Mouse (Mus musculus): ENCODE data around the gene Ugt1a6a.

DNA sequence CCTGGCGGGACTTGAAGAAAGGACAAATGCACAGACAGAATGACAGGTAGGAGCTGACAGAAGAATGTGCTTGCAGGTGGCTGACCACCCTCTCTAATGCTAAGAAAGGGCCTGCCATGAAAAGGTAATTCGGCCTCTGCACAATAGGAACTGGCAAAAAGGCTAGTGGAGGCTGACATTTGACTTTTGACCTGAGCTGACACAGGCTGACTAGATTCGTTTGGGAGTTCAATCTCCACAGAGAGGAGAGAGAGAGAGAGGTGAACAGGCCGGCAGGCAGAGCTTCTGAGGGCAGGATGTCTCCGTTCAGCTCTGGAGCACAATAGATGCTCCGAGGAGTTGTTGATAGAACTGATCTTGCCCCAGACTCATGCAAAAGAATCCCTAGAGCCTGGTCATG lies 111.8 kb downstream of the Ugt1a6a start:
- TF ChIP-seq CTCF (IDR thresholded peaks at IDR 0.05 in 2 of 3, conservative IDR thresholded peaks at IDR 0.05 in 1 of 3; ENCODE audit: control insufficient read depth in 1 of 3, insufficient read depth in 1 of 3, low read depth in 2 of 3, low read length in 3 of 3, poor library complexity in 1 of 3, severe bottlenecking in 1 of 3) (no peak), SMC3 (IDR thresholded peaks at IDR 0.05; ENCODE audit: low read depth, low read length) (no peak), POLR2A (IDR thresholded peaks at IDR 0.05; ENCODE audit: control insufficient read depth in 1 of 2, insufficient read depth in 1 of 2, low read depth in 1 of 2, low read length in 2 of 2, poor library complexity in 1 of 2) (no peak), SIN3A (IDR thresholded peaks at IDR 0.05; ENCODE audit: low read length) (no peak), POLR2AphosphoS2 (IDR thresholded peaks at IDR 0.05; ENCODE audit: low read length) (no peak), BHLHE40 (IDR thresholded peaks at IDR 0.05; ENCODE audit: borderline replicate concordance, low read depth, low read length) (no peak), MAFK (IDR thresholded peaks at IDR 0.05; ENCODE audit: borderline replicate concordance, low read depth, low read length) (no peak), ETS1 (IDR thresholded peaks at IDR 0.05; ENCODE audit: low read depth, low read length) (no peak), EP300 (IDR thresholded peaks at IDR 0.05; ENCODE audit: low read depth in 1 of 2, low read length in 2 of 2) (no peak), ZKSCAN1 (IDR thresholded peaks at IDR 0.05; ENCODE audit: low read depth, low read length) (no peak), CHD1 (IDR thresholded peaks at IDR 0.05; ENCODE audit: low read depth, low read length) (no peak), POLR2AphosphoS5 (IDR thresholded peaks at IDR 0.05; ENCODE audit: borderline replicate concordance, low read depth, low read length) (no peak), ZNF384 (IDR thresholded peaks at IDR 0.05; ENCODE audit: low read depth, low read length) (no peak), TCF12 (IDR thresholded peaks at IDR 0.05; ENCODE audit: low read depth, low read length) (no peak)
